Mouse (Mus musculus) embryonic facial prominence, embryonic 12.5 days (tissue): ENCODE results near the gene Stx6. TPM values are rescaled to one million over a fixed set of nuclear protein-coding genes. Genes with fewer than 3 reads are reported as not detected.

Experiments
- ATAC-seq: fragments of 200-750 bp; cut with Nextera tagmentation; 2 replicates; pipeline ENCODE4 v1.8.0; 2017; ENCODE audit not compliant: insufficient number of reproducible peaks, insufficient read depth, low FRiP score, low TSS enrichment
- H3K27ac ChIP-seq: fragments of 300-500 bp; sonication (generic); 2 replicates; pipeline ENCODE4 v1.5.1; 2016; ENCODE audit warnings: mild to moderate bottlenecking
- H3K27me3 ChIP-seq: fragments of 300-500 bp; sonication (generic); 2 replicates; pipeline ENCODE4 v1.6.1; 2016; ENCODE audit warnings: mild to moderate bottlenecking, moderate library complexity
- H3K36me3 ChIP-seq: fragments of 300-500 bp; sonication (generic); 2 replicates; pipeline ENCODE4 v1.6.1; 2016; ENCODE audit warnings: mild to moderate bottlenecking
- H3K4me1 ChIP-seq: fragments of 300-500 bp; sonication (generic); 2 replicates; pipeline ENCODE4 v1.6.1; 2016
- H3K4me2 ChIP-seq: fragments of 300-500 bp; sonication (generic); replicated peaks from 2 replicates; pipeline ENCODE4 v1.6.1; 2016; ENCODE audit warnings: mild to moderate bottlenecking, moderate library complexity
- H3K4me3 ChIP-seq: fragments of 300-500 bp; sonication (generic); 2 replicates; pipeline ENCODE4 v1.5.1; 2016; ENCODE audit warnings: mild to moderate bottlenecking
- H3K9ac ChIP-seq: fragments of 300-500 bp; sonication (generic); 2 replicates; pipeline ENCODE4 v1.6.1; 2016; ENCODE audit warnings: mild to moderate bottlenecking, moderate library complexity
- H3K9me3 ChIP-seq: fragments of 300-500 bp; sonication (generic); 2 replicates; pipeline ENCODE4 v1.6.1; 2016; ENCODE audit warnings: mild to moderate bottlenecking, moderate library complexity
- WGBS: fragments of 180-500 bp; shearing (Covaris S2); methylation state at CpG from one replicate; pipeline ENCODE4 v1.1.7; 2016; 5-methylcytosine and 5-hydroxymethylcytosine counted together
- polyA plus RNA-seq: library from polyadenylated mRNA; unstranded; fragments of >200 nt; fragmentation: Nextera tagmentation; extraction: Ambion mirVana; gene quantifications from 2 replicates; pipeline ENCODE4 v1.2.1, GENCODE M21; 2016

Gene Stx6
- polyA plus RNA-seq, 1 experiment from 2014 or later = 109 TPM

DNA sequence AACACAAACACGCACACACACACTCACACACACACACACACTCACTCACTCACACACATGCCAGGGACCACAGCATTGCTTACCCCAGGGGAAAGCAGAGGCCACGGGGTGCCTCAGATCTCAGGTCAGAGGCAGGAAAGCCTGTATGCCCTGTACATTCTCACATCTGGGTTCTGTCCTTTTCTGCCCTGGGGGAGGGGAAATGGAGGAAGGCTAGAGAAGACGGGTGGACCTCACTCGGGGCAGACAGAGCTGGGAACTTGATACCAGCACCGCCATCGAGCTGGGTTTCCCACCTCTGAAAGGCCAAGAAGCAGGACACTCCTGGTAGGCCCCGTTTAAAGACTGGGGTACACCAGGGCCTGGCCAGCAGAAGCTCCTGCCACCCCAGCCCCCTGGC, 52.5 kb downstream of the Stx6 start:
- H3K9me3 ChIP-seq = no peaks in the 10 kb centered on the region
- no peak for ATAC-seq
- H3K27ac ChIP-seq = peak overlapping the region; percentile 5; the same call in 1 of the 2 replicates
- no peak overlapping the region for H3K4me2 ChIP-seq
- no peak overlapping the region for H3K9ac ChIP-seq
- H3K27me3 ChIP-seq = no peaks in the 10 kb centered on the region
- H3K36me3 ChIP-seq = peaks cover 16% of the 10 kb centered on the region
- WGBS = 10% methylated on average over 7 of the region's 7 CpGs
- H3K4me1 ChIP-seq = peaks cover 57% of the 10 kb centered on the region
- no peak overlapping the region for H3K4me3 ChIP-seq

DNA sequence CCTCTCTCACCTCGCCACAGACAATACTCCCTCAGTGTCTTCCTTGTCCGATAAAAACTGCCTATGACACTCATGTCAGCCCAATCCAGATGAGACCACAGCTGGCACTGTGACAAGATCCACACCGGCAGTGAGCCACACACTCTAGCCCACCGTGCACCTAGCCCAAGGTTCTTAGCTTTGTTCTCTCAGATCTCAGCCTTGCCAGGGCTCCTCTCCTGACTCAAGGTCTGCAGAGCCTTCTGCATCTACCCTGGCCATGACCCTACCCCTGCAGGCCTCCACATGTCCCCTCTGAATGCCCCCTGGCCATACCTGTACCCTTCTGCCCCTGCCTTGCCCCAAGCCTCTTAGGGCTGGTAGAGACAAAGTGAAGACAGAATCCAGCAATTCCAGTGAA, 53.6 kb downstream of the Stx6 start:
- ATAC-seq = 0 out of 2 replicates have a peak, but pooled peaks have one; percentile 9

DNA sequence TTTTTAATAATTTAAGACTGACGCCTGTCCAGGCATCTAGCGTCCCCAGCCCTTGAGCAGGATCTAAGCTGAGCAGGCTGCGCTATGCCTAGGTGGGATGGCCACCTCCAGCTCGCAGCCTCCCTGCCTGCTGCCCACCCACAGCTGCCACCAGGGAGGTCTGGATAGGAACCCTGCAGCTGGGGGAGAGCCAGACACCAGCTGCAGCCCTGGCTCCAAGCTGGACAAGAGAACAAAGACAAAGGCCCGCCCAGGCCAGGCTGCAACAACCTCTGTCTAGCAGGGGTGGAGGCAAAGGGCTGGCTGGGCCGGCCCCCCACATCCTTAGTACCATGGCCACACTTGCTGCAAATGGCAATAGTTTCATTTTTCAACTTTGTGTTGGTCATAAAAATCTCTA, 54.0 kb downstream of the Stx6 start:
- H3K36me3 ChIP-seq = peaks cover 4% of the 10 kb centered on the region
- no peak overlapping the region for H3K4me3 ChIP-seq
- H3K4me2 ChIP-seq = 0 out of 2 replicates have a peak overlapping the region, but pooled peaks have one; percentile 0
- H3K27ac ChIP-seq = peak overlapping the region; percentile 78
- 7% methylated on average over 6 of the region's 6 CpGs for WGBS
- H3K27me3 ChIP-seq = no peaks in the 10 kb centered on the region
- ATAC-seq = peak; percentile 43; the same call in 1 of the 2 replicates
- H3K4me1 ChIP-seq = peaks cover 69% of the 10 kb centered on the region
- H3K9me3 ChIP-seq = no peaks in the 10 kb centered on the region
- H3K9ac ChIP-seq = no peak overlapping the region

More for the DNA sequence above, 53.6 kb downstream of the Stx6 start:
- peaks cover 65% of the 10 kb centered on the region for H3K4me1 ChIP-seq
- no peak overlapping the region for H3K4me3 ChIP-seq
- no peaks in the 10 kb centered on the region for H3K27me3 ChIP-seq
- H3K4me2 ChIP-seq = no peak overlapping the region
- H3K36me3 ChIP-seq = peaks cover 8% of the 10 kb centered on the region
- no peak overlapping the region for H3K9ac ChIP-seq
- peak overlapping the region; percentile 78 for H3K27ac ChIP-seq
- no peaks in the 10 kb centered on the region for H3K9me3 ChIP-seq
- 37% methylated on average over 4 of the region's 4 CpGs for WGBS

DNA sequence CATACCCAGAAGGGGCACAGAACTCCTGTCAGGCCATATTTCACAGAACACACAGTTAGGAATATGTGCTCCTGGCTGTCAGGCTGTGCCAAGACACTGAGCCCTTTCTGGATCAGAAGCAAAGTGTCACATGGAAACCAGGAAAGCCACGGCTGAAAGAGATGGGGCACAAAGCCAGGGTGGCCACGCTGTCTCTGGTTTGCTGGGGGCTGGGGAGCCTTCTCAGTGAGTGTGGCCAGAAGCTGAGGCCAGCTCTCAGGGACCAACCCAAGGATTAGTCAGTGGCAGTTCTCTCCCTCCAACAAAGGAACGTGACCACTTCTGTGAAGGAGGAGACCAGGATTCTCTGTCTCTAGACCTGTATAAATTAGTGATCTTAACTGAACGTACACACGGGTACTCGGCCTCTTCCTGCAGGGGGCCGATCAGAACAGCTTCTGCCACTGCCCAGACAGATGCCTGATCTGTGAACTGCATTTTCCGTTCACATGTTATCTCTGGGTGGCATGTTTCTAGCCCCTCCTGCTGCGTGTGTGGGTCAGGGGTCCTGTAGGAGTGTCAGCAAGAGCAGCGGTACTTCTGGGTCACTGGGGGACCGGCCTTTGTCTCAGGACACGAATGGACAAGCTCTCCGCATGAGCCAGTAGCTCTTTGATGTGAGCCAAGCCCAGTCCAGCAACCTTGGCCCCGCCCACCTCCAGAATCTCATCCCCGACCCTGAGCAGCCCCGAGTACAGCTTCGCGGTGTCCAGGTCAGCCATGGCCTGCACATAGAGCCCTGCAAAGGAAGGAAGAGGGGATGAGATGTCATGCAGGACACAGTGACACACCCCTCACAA, 54.6 kb downstream of the Stx6 start:
- Histone ChIP-seq H3K4me3 (no peak overlapping the region), H3K4me2 (0 out of 2 replicates have a peak overlapping the region, but pooled peaks have one; percentile 0), H3K9me3 (no peaks in the 10 kb centered on the region), H3K27me3 (no peaks in the 10 kb centered on the region), H3K4me1 (peaks cover 69% of the 10 kb centered on the region), H3K36me3 (no peaks in the 10 kb centered on the region), H3K9ac (no peak overlapping the region), H3K27ac (peak overlapping the region; percentile 78)
- WGBS = 24% methylated on average over 18 of the region's 18 CpGs
- no peak for ATAC-seq

DNA sequence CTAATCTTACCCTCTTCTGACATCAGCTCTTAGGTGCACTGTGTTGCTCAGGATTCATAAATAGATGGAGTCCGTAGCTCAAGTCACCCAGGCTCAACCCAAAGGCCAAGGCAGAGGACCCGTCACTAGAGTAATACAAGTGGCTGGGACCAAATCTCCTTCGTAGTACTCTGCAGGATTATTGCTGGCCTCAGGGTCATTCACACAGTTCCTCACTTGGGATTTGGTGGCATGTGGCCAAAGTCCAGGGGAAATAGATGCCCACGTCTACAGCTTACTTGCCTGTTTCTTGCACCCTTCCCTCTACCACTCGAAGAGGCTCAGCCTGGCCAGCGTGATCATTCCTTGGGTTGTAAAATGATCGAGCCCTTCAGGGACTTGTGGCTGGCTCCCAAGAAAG, 55.4 kb downstream of the Stx6 start:
- H3K9ac ChIP-seq = no peak overlapping the region
- ATAC-seq = no peak
- no peak overlapping the region for H3K4me3 ChIP-seq
- H3K4me1 ChIP-seq = peaks cover 69% of the 10 kb centered on the region
- no peak overlapping the region for H3K4me2 ChIP-seq
- H3K9me3 ChIP-seq = no peaks in the 10 kb centered on the region
- H3K27me3 ChIP-seq = no peaks in the 10 kb centered on the region
- 86% methylated on average over 7 of the region's 7 CpGs for WGBS
- peak overlapping the region; percentile 38; the same call in 1 of the 2 replicates for H3K27ac ChIP-seq
- no peaks in the 10 kb centered on the region for H3K36me3 ChIP-seq

DNA sequence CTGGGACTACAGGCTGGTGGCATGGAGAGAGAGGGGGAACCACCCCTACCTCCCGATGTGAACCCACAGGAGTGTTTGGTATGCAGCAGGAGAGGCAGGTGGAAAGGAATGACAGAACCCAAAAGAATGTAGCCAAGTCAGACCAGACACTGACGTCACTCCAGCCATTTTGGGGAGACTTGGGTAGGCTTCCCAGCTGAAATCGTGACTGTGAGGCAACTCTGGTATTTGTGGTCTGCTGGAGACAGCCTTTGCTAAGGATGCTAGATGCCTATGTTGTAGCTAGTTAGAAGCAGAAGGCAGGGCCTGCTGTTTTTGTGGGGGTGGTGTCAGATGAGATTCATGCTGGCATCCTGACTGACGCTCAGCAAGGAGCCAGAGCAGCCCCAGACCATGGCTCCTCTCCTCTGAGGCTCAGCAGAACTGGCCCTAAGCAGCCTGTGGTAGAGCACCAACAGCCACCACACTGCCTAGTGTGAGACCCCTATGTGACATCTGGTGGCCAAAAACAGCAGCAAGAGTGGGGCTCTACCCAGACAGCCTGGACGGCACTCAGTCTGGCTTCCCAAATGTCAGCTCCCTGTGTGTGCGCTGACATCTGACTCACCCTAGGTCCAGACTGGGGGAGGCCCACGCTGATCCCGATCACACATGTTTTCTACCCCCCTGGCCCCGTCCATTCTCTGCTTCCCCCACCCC, 56.7 kb downstream of the Stx6 start:
- ATAC-seq = peak; percentile 9; the same call in 1 of the 2 replicates
- Histone ChIP-seq H3K4me2 (no peak overlapping the region), H3K36me3 (no peaks in the 10 kb centered on the region), H3K4me3 (no peak overlapping the region), H3K27me3 (no peaks in the 10 kb centered on the region), H3K9ac (no peak overlapping the region), H3K4me1 (peaks cover 64% of the 10 kb centered on the region), H3K27ac (0 out of 2 replicates have a peak overlapping the region, but pooled peaks have one; percentile 30), H3K9me3 (no peaks in the 10 kb centered on the region)
- WGBS = 36% methylated on average over 9 of the region's 9 CpGs

DNA sequence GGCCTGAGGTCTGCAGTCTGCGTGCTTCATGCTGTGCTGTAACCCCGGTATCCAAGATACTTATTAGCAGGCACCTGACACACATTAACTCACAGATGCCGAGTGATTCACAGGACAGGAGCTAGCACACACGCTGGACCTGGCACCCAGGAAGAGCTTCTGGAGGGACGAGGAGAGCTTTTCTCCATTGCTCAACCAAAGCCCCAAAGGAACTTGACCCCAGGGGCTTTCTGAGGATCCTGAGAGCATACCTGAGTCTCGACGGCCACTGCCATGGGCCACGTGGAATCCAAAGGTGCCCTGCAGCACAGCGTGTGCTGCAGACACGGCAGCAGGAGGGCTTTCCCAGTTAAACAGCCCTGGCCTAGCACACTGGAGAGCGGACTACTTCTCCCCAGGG, 57.8 kb downstream of the Stx6 start:
- Histone ChIP-seq H3K27ac (peak overlapping the region; percentile 75), H3K4me1 (peaks cover 55% of the 10 kb centered on the region), H3K4me2 (no peak overlapping the region), H3K27me3 (no peaks in the 10 kb centered on the region), H3K36me3 (no peaks in the 10 kb centered on the region), H3K9ac (no peak overlapping the region), H3K4me3 (no peak overlapping the region), H3K9me3 (no peaks in the 10 kb centered on the region)
- ATAC-seq = no peak
- 56% methylated on average over 11 of the region's 11 CpGs for WGBS

DNA sequence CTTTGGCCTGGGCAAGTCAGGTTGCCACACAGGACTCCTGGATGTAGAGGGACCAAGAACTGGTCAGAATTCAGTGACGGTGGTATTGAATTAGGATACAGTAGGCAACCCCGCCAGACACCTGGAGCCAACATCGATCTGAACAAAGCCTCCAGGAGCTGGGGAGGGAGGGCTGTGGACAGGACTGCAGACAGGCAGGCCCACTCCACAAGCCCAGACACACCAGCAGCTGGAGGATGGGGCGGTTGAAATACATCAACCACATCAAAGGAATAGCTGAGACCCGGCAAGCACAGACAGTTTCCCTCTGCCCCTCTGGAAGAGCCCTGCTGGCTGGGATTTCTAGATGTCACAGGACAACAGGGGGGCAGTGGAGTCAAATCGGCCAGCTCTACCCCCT, 58.3 kb downstream of the Stx6 start:
- Histone ChIP-seq H3K4me3 (no peak overlapping the region), H3K27ac (peak overlapping the region; percentile 75), H3K9me3 (no peaks in the 10 kb centered on the region), H3K4me2 (no peak overlapping the region), H3K9ac (no peak overlapping the region), H3K27me3 (no peaks in the 10 kb centered on the region), H3K36me3 (no peaks in the 10 kb centered on the region), H3K4me1 (peaks cover 55% of the 10 kb centered on the region)
- 54% methylated on average over 6 of the region's 6 CpGs for WGBS
- no peak for ATAC-seq

DNA sequence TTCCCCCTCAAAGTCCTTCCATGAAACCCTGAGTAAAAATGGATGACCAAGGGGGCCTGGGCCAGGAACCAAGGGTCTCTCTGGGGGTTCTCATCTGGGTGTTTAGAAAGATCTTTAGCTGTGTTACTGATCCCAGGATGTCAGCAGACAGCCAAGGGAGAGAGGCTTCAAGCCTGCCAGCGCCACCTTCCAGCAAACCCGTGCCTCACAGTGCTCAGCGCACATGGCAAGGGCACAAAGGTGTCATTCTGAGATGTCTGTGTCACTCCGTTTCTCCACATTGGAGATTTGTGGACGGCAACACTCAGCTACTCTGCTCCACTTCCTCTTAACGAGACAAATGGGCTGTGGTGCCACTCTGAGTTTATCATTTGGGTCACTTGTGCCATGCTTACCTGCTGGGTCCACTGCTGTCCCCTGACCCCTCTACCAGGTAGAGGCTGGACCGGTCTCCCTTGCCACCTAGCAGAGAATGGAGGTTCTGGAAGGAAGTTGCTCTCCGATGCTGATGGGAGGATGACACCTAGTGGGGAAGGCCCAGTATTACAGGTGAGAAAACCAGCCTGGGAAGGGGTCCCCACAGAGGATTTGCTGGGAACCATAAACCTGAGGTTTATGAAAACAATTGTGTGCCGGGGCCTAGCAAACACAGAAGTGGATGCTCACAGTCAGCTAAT, 59.5 kb downstream of the Stx6 start:
- H3K9ac ChIP-seq = no peak overlapping the region
- H3K27ac ChIP-seq = no peak overlapping the region
- no peak for ATAC-seq
- 54% methylated on average over 9 of the region's 9 CpGs for WGBS
- no peaks in the 10 kb centered on the region for H3K9me3 ChIP-seq
- no peak overlapping the region for H3K4me3 ChIP-seq
- 0 out of 2 replicates have a peak, but pooled peaks cover 2% of the 10 kb centered on the region for H3K36me3 ChIP-seq
- no peak overlapping the region for H3K4me2 ChIP-seq
- no peaks in the 10 kb centered on the region for H3K27me3 ChIP-seq
- peaks cover 51% of the 10 kb centered on the region for H3K4me1 ChIP-seq

DNA sequence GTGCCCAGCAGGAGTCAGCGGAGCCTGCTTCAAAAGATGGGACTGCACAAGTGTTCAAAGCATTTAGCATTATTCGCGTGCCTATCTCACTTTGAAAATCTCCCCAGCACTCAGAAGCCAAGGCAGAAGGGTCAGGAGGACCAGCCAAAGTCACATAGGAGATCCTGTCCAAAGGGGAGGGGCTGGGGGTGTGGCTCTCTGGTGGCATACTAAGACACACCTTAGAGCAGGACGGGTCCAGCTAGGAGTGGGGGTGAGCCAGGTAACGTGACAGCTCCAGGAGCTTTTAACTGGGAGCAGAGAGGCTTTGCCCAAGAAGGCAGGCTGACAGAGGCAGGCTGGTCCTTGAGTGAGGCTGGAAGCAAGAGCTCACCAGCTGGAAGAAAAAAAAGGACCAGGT, 60.4 kb downstream of the Stx6 start:
- H3K4me1 ChIP-seq = peaks cover 45% of the 10 kb centered on the region
- no peak overlapping the region for H3K9ac ChIP-seq
- H3K27me3 ChIP-seq = no peaks in the 10 kb centered on the region
- 79% methylated on average over 5 of the region's 5 CpGs for WGBS
- no peak overlapping the region for H3K4me2 ChIP-seq
- ATAC-seq = no peak
- no peak overlapping the region for H3K4me3 ChIP-seq
- no peak overlapping the region for H3K27ac ChIP-seq
- no peaks in the 10 kb centered on the region for H3K9me3 ChIP-seq
- 0 out of 2 replicates have a peak, but pooled peaks cover 6% of the 10 kb centered on the region for H3K36me3 ChIP-seq

DNA sequence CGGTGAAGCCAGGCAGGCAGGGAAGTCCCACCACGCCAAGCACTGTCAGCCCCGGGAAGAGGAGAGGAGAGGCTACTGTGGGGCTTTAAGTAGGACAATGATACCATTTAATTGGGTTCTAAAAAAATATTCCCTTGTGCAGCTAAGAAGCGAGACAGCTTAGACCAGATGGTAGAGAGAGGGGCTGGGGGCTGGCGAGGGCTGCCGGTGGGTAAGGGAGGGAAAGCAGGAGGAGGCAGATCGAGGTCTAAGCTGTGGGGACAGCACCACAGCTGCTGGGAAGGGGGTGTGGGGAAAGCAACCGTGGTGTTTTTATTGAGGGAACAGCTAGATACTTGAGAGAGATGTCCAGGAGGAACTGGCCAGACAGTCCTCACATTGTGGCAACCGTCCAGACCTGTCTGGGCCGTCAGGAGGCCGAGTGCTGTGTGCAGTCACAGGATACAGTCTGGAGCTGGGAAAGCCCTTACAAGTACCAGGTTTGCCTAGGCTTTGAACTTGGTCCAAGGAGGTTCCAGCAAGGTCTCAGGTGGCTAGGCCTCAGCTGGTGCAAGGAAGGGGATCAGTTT, 63.7 kb downstream of the Stx6 start:
- Histone ChIP-seq H3K9ac (0 out of 2 replicates have a peak overlapping the region, but pooled peaks have one; percentile 12), H3K4me3 (no peak overlapping the region), H3K27me3 (no peaks in the 10 kb centered on the region), H3K4me1 (peaks cover 29% of the 10 kb centered on the region), H3K4me2 (no peak overlapping the region), H3K27ac (peak overlapping the region; percentile 69), H3K9me3 (no peaks in the 10 kb centered on the region), H3K36me3 (peaks cover 9% of the 10 kb centered on the region; the same call in 1 of the 2 replicates)
- no peak for ATAC-seq
- WGBS = 58% methylated on average over 11 of the region's 11 CpGs
